Mouse (Mus musculus) forebrain, embryonic 16.5 days (tissue): ENCODE results near the gene Per1. TPM values are rescaled to one million over a fixed set of nuclear protein-coding genes. Genes with fewer than 3 reads are reported as not detected.

Source experiments
- ATAC-seq: fragments of 200-750 bp; cut with Nextera tagmentation; 2 replicates; pipeline ENCODE4 v1.8.0; 2017; ENCODE audit warnings: mild to moderate bottlenecking, moderate library complexity
- H3K27ac ChIP-seq: fragments of 300-500 bp; sonication (generic); 2 replicates; pipeline ENCODE4 v1.5.1; 2014; ENCODE audit warnings: low read length, control low read depth
- H3K27me3 ChIP-seq: fragments of 300-500 bp; sonication (generic); replicated peaks from 2 replicates; pipeline ENCODE4 v1.6.1; 2014; ENCODE audit warnings: low read length; ENCODE audit not compliant: control insufficient read depth, insufficient read depth
- H3K36me3 ChIP-seq: fragments of 300-500 bp; sonication (generic); 2 replicates; pipeline ENCODE4 v1.6.1; 2014; ENCODE audit not compliant: control insufficient read depth, insufficient read depth
- H3K4me1 ChIP-seq: fragments of 300-500 bp; sonication (generic); replicated peaks from 2 replicates; pipeline ENCODE4 v1.6.1; 2014; ENCODE audit warnings: low read length; ENCODE audit not compliant: control insufficient read depth, insufficient read depth
- H3K4me2 ChIP-seq: fragments of 300-500 bp; sonication (generic); 2 replicates; pipeline ENCODE4 v1.6.1; 2014; ENCODE audit warnings: mild to moderate bottlenecking, low read length, control low read depth
- H3K4me3 ChIP-seq: fragments of 300-500 bp; sonication (generic); replicated peaks from 2 replicates; pipeline ENCODE4 v1.5.1; 2014; ENCODE audit warnings: mild to moderate bottlenecking, low read length, control low read depth
- H3K9ac ChIP-seq: fragments of 300-500 bp; sonication (generic); replicated peaks from 2 replicates; pipeline ENCODE4 v1.6.1; 2014; ENCODE audit warnings: low read depth, low read length, control low read depth
- H3K9me3 ChIP-seq: fragments of 300-500 bp; sonication (generic); 2 replicates; pipeline ENCODE4 v1.6.1; 2016; ENCODE audit warnings: low read length; ENCODE audit not compliant: control insufficient read depth
- WGBS: fragments of 180-500 bp; shearing (Covaris S2); extraction: QIAGEN DNeasy Blood & Tissue Kit; methylation state at CpG from one replicate; pipeline ENCODE4 v1.1.7; 2014; 5-methylcytosine and 5-hydroxymethylcytosine counted together
- polyA plus RNA-seq: library from polyadenylated mRNA; unstranded; fragments of >200 nt; fragmentation: Nextera tagmentation; extraction: Ambion mirVana; gene quantifications from 2 replicates; pipeline ENCODE4 v1.2.1, GENCODE M21; 2015

The Per1 gene
- polyA plus RNA-seq, 1 experiment from 2014 or later = 11.8 TPM

DNA sequence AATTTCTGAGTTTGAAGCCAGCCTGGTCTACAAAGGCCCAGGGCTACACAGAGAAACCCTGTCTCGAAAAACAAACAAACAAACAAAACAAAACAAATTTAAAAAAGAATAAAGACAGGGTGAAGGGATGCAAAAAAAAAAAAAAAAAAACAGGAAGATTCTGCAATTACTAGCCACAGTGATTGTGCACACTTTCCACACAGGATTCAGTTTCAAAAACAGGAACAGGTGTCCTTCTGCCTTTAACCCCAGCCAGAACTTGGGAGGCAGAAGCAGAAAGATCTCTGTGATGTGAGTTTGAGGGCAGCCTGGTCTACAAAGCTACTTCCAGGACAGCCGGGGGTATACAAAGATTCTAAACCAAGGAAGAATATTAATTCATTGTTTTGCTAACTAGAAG, 36.8 kb upstream of the Per1 start:
- no peak for ATAC-seq
- no peaks in the 10 kb centered on the region for H3K36me3 ChIP-seq
- H3K9me3 ChIP-seq = no peaks in the 10 kb centered on the region
- no peaks in the 10 kb centered on the region for H3K27me3 ChIP-seq
- peak overlapping the region; percentile 95 for H3K4me3 ChIP-seq
- peak overlapping the region; percentile 92 for H3K4me2 ChIP-seq
- H3K27ac ChIP-seq = no peak overlapping the region
- peaks cover 23% of the 10 kb centered on the region for H3K4me1 ChIP-seq
- 76% methylated on average over 2 of the region's 2 CpGs for WGBS
- peak overlapping the region; percentile 78 for H3K9ac ChIP-seq

- no peaks in the 10 kb centered on the region for H3K36me3 ChIP-seq
- under 1% methylated on average over 19 of the region's 19 CpGs for WGBS
- H3K4me2 ChIP-seq = peak overlapping the region; percentile 92
- H3K9me3 ChIP-seq = no peaks in the 10 kb centered on the region
- peaks cover 23% of the 10 kb centered on the region for H3K4me1 ChIP-seq
- peak overlapping the region; percentile 92 for H3K27ac ChIP-seq
- peak overlapping the region; percentile 78 for H3K9ac ChIP-seq
- H3K27me3 ChIP-seq = no peaks in the 10 kb centered on the region
- ATAC-seq = peak; percentile 24
- H3K4me3 ChIP-seq = peak overlapping the region; percentile 95
These were observed 36.2 kb upstream of the Per1 start for GRCm38 (mm10) chr11:69058729-69059356.

DNA sequence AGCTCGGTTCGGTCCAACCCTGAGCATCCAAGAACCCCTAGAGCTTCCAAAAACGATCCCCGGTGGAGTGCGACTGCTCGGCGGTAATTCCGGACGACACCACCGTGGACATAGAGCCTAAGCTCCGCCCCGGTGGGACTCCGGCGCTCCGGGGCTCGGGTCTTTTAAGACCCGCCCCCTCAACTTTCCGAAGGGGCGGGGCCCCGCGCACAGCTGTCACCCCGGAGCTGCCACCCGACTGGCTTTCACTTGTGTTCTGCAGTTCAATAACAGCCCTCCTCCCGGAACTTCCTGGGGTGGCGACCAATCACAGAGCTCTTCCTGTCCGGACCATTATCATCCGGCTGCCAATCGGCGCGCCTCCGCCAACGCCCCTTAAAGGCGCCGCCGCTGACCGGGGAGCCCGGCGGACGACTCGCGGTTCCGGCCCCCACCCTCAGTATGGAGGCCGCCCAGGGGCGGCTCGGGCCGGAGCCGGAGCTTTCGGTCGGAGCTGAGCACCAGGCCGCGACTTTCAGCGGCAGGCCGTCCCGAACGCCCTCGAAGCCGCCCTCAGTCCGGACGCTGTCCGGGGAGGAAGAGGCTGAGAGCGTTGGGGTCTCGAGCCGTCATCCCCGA, 35.6 kb upstream of the Per1 start, which contains the start of gene Borcs6:
Borcs6 (plus strand) TSS at position 361 of the 618 bp plus-strand sequence.
- no peaks in the 10 kb centered on the region for H3K36me3 ChIP-seq
- peak; percentile 95 for ATAC-seq
- H3K9ac ChIP-seq = peak within 1 kb of the TSS; percentile 92
- H3K27me3 ChIP-seq = no peaks in the 10 kb centered on the region
- H3K4me3 ChIP-seq = peak within 1 kb of the TSS; percentile 95
- H3K4me2 ChIP-seq = peak within 1 kb of the TSS; percentile 92
- H3K4me1 ChIP-seq = peaks cover 29% of the 10 kb centered on the region
- H3K27ac ChIP-seq = peak within 1 kb of the TSS; percentile 92
- WGBS = under 1% methylated on average over 64 of the region's 64 CpGs
- H3K9me3 ChIP-seq = no peaks in the 10 kb centered on the region

GRCm38 (mm10) chr11:69059975-69060411, 35.0 kb upstream of the Per1 start:
- H3K4me2 ChIP-seq = peak overlapping the region; percentile 89
- WGBS = 0% methylated on average over 48 of the region's 49 CpGs
- ATAC-seq = peak; percentile 18

DNA sequence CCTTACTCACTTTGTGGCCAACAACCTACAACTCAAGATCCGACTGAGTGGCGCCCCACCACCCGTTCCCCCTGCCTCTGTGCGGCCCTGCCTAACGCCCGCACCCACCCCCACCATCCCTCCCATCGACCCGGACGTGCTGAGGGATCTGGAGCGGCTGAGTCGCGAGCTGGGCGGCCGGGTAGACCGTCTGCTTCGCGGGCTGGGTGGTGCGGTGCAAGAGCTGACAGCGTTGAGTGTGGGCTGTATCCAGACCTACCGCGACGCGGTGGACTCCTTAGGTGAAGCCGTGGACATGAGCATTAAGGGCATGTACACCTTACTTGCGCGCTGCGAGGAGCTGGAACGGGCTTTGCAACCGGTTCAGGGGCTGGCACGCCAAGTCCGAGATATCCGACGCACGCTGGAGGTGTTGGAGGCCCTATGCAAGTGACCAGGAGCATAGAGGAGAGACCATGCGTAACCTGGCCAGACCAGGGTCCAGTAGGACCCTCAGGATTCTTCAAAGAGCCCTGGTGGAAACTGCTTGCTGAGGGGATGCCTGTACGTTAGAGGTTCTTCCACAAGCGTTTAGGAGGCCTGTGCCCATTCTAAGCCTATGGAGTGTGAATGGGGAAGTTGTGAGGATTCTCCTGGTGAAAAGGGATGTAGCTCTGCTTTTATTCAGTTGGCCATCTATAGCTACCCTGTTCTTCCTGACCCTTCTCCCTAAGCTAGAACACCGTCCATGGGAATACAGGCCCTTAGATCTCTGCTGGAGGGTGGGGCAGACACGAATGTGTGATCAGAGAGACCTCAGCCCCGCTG, 34.4 kb upstream of the Per1 start:
- Histone ChIP-seq H3K9me3 (no peaks in the 10 kb centered on the region), H3K27me3 (no peaks in the 10 kb centered on the region), H3K4me3 (peak overlapping the region; percentile 95), H3K4me2 (peak overlapping the region; percentile 89), H3K27ac (peak overlapping the region; percentile 92), H3K36me3 (no peaks in the 10 kb centered on the region), H3K9ac (peak overlapping the region; percentile 92), H3K4me1 (peaks cover 31% of the 10 kb centered on the region)
- 2% methylated on average over 40 of the region's 40 CpGs for WGBS
- no peak for ATAC-seq

More at GRCm38 (mm10) chr11:69059975-69060411, 35.0 kb upstream of the Per1 start:
- peak overlapping the region; percentile 92 for H3K9ac ChIP-seq
- H3K4me3 ChIP-seq = peak overlapping the region; percentile 95
- H3K36me3 ChIP-seq = no peaks in the 10 kb centered on the region
- H3K27ac ChIP-seq = peak overlapping the region; percentile 92
- H3K4me1 ChIP-seq = peaks cover 30% of the 10 kb centered on the region
- no peaks in the 10 kb centered on the region for H3K27me3 ChIP-seq
- no peaks in the 10 kb centered on the region for H3K9me3 ChIP-seq

DNA sequence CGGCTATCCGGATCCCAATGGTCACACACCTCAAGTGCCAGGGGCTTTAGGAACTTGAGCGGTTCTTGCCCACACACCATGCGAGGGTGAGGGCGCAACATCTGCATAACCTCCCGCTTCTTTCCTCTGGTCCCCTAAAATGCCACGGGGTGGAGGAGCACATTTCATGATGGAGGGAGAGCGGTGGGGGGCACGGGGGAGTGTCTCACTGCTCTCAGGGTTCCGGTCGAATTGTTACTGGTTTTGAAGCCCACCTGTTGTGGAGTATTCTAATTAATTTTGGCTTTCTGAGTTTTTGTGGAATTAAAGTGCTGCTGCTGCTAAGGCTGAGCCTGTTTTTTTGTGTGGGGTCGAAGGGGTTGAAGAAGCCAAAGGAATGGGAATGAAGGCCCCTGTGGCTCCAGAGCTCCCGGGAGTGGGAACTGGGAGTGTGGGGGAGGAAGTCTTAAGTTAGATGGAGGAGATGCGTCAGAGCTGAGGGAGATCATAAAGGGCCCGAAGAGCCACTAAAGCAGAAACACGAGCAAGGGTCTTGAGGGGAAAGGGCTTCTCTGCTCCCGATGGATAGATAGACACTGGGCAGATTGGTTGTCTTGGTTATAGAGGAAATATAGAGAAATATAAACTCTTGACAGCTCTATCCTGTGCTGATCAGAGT, 33.6 kb upstream of the Per1 start:
- H3K27ac ChIP-seq = no peak overlapping the region
- H3K9ac ChIP-seq = no peak overlapping the region
- H3K4me3 ChIP-seq = peak overlapping the region; percentile 95
- peak overlapping the region; percentile 89 for H3K4me2 ChIP-seq
- H3K9me3 ChIP-seq = no peaks in the 10 kb centered on the region
- H3K4me1 ChIP-seq = peaks cover 39% of the 10 kb centered on the region
- 11% methylated on average over 17 of the region's 17 CpGs for WGBS
- ATAC-seq = no peak
- no peaks in the 10 kb centered on the region for H3K36me3 ChIP-seq
- H3K27me3 ChIP-seq = no peaks in the 10 kb centered on the region

GRCm38 (mm10) chr11:69062194-69062760, 32.7 kb upstream of the Per1 start:
- Histone ChIP-seq H3K9ac (no peak overlapping the region), H3K27ac (peak overlapping the region; percentile 77; the same call in 1 of the 2 replicates), H3K4me3 (peak overlapping the region; percentile 52), H3K9me3 (no peaks in the 10 kb centered on the region), H3K4me1 (peaks cover 46% of the 10 kb centered on the region), H3K27me3 (no peaks in the 10 kb centered on the region), H3K4me2 (peak overlapping the region; percentile 54), H3K36me3 (no peaks in the 10 kb centered on the region)
- 1% methylated on average over 17 of the region's 17 CpGs for WGBS
- no peak for ATAC-seq

GRCm38 (mm10) chr11:69062761-69063224, 32.2 kb upstream of the Per1 start:
- Histone ChIP-seq H3K4me1 (peaks cover 46% of the 10 kb centered on the region), H3K4me2 (peak overlapping the region; percentile 54), H3K36me3 (no peaks in the 10 kb centered on the region), H3K27ac (peak overlapping the region; percentile 77), H3K4me3 (peak overlapping the region; percentile 52), H3K27me3 (no peaks in the 10 kb centered on the region), H3K9me3 (no peaks in the 10 kb centered on the region), H3K9ac (no peak overlapping the region)
- peak; percentile 56 for ATAC-seq
- WGBS = under 1% methylated on average over 19 of the region's 19 CpGs
